Mouse (Mus musculus): ENCODE results near the gene Pbld1. TPM values are rescaled to one million over a fixed set of nuclear protein-coding genes. Genes with fewer than 3 reads are reported as not detected.
A peak's percentile ranks its signal among the peaks of the same experiment; 100 is the strongest.

Gene Pbld1
- polyA plus RNA-seq, 1 experiment from 2014 or later = 6.9 TPM

GRCm38 (mm10) chr10:63065561-63065960 is 5.6 kb downstream of the Pbld1 start:
- 65% methylated on average over 8 of the region's 8 CpGs for WGBS
- no peak for ATAC-seq (ENCODE audit: insufficient read depth, low FRiP score)
- no peak overlapping the region for H3K4me3 ChIP-seq (replicated peaks; ENCODE audit: low read length)
- H3K27me3 ChIP-seq (ENCODE audit: control insufficient read depth, insufficient read depth, low read length) = no peaks in the 10 kb centered on the region
- no peaks in the 10 kb centered on the region for H3K9me3 ChIP-seq (replicated peaks; ENCODE audit: control insufficient read depth, low read length)
- no peak overlapping the region for H3K9ac ChIP-seq (ENCODE audit: low read length)
- no peak overlapping the region for H3K4me2 ChIP-seq (ENCODE audit: low read depth, low read length)
- no peaks in the 10 kb centered on the region for H3K36me3 ChIP-seq (ENCODE audit: control insufficient read depth, insufficient read depth, low read length)
- no peak overlapping the region for H3K27ac ChIP-seq (ENCODE audit: low read length)
- H3K4me1 ChIP-seq (ENCODE audit: control insufficient read depth, insufficient read depth, low read length) = no peaks in the 10 kb centered on the region

- no peak overlapping the region for H3K27ac ChIP-seq (ENCODE audit: low read length)
- H3K4me3 ChIP-seq (replicated peaks; ENCODE audit: low read length) = no peak overlapping the region
- no peaks in the 10 kb centered on the region for H3K4me1 ChIP-seq (ENCODE audit: control insufficient read depth, insufficient read depth, low read length)
- no peak overlapping the region for H3K4me2 ChIP-seq (ENCODE audit: low read depth, low read length)
- ATAC-seq (ENCODE audit: insufficient read depth, low FRiP score) = peak; percentile 61; the same call in 1 of the 2 replicates
- no peaks in the 10 kb centered on the region for H3K27me3 ChIP-seq (ENCODE audit: control insufficient read depth, insufficient read depth, low read length)
- 12% methylated on average over 5 of the region's 5 CpGs for WGBS
- H3K36me3 ChIP-seq (ENCODE audit: control insufficient read depth, insufficient read depth, low read length) = no peaks in the 10 kb centered on the region
- no peaks in the 10 kb centered on the region for H3K9me3 ChIP-seq (replicated peaks; ENCODE audit: control insufficient read depth, low read length)
- H3K9ac ChIP-seq (ENCODE audit: low read length) = no peak overlapping the region
These were observed 6.0 kb downstream of the Pbld1 start for GRCm38 (mm10) chr10:63065988-63066387.

GRCm38 (mm10) chr10:63086304-63086703 is 26.3 kb downstream of the Pbld1 start:
- ATAC-seq (ENCODE audit: insufficient read depth, low FRiP score) = no peak

GRCm38 (mm10) chr10:63089103-63089757 is 29.3 kb downstream of the Pbld1 start:
- Histone ChIP-seq H3K9me3 (replicated peaks; ENCODE audit: control insufficient read depth, low read length) (no peaks in the 10 kb centered on the region), H3K27ac (ENCODE audit: low read length) (no peak overlapping the region), H3K4me2 (ENCODE audit: low read depth, low read length) (peak overlapping the region; percentile 56), H3K27me3 (ENCODE audit: control insufficient read depth, insufficient read depth, low read length) (no peaks in the 10 kb centered on the region), H3K36me3 (ENCODE audit: control insufficient read depth, insufficient read depth, low read length) (no peaks in the 10 kb centered on the region), H3K4me1 (ENCODE audit: control insufficient read depth, insufficient read depth, low read length) (no peaks in the 10 kb centered on the region), H3K9ac (ENCODE audit: low read length) (no peak overlapping the region), H3K4me3 (replicated peaks; ENCODE audit: low read length) (peak overlapping the region; percentile 34)
- ATAC-seq (ENCODE audit: insufficient read depth, low FRiP score) = no peak
- 51% methylated on average over 8 of the region's 8 CpGs for WGBS

More at GRCm38 (mm10) chr10:63086304-63086703, 26.3 kb downstream of the Pbld1 start:
- H3K9me3 ChIP-seq (replicated peaks; ENCODE audit: control insufficient read depth, low read length) = no peaks in the 10 kb centered on the region
- no peaks in the 10 kb centered on the region for H3K36me3 ChIP-seq (ENCODE audit: control insufficient read depth, insufficient read depth, low read length)
- H3K27me3 ChIP-seq (ENCODE audit: control insufficient read depth, insufficient read depth, low read length) = no peaks in the 10 kb centered on the region
- no peak overlapping the region for H3K4me2 ChIP-seq (ENCODE audit: low read depth, low read length)
- no peak overlapping the region for H3K4me3 ChIP-seq (replicated peaks; ENCODE audit: low read length)
- H3K9ac ChIP-seq (ENCODE audit: low read length) = no peak overlapping the region
- H3K27ac ChIP-seq (ENCODE audit: low read length) = no peak overlapping the region
- no peaks in the 10 kb centered on the region for H3K4me1 ChIP-seq (ENCODE audit: control insufficient read depth, insufficient read depth, low read length)
- WGBS = 69% methylated on average over 10 of the region's 10 CpGs

- H3K36me3 ChIP-seq (ENCODE audit: control insufficient read depth, insufficient read depth, low read length) = no peaks in the 10 kb centered on the region
- H3K4me3 ChIP-seq (replicated peaks; ENCODE audit: low read length) = peak overlapping the region; percentile 34
- H3K4me1 ChIP-seq (ENCODE audit: control insufficient read depth, insufficient read depth, low read length) = no peaks in the 10 kb centered on the region
- 8% methylated on average over 26 of the region's 26 CpGs for WGBS
- no peaks in the 10 kb centered on the region for H3K27me3 ChIP-seq (ENCODE audit: control insufficient read depth, insufficient read depth, low read length)
- no peaks in the 10 kb centered on the region for H3K9me3 ChIP-seq (replicated peaks; ENCODE audit: control insufficient read depth, low read length)
- H3K9ac ChIP-seq (ENCODE audit: low read length) = peak overlapping the region; percentile 50
- peak overlapping the region; percentile 56 for H3K4me2 ChIP-seq (ENCODE audit: low read depth, low read length)
- no peak for ATAC-seq (ENCODE audit: insufficient read depth, low FRiP score)
- H3K27ac ChIP-seq (ENCODE audit: low read length) = no peak overlapping the region
These were observed 30.0 kb downstream of the Pbld1 start for GRCm38 (mm10) chr10:63089758-63090571.

GRCm38 (mm10) chr10:63091915-63092314 is 32.0 kb downstream of the Pbld1 start:
- 55% methylated on average over 7 of the region's 7 CpGs for WGBS
- H3K9ac ChIP-seq (ENCODE audit: low read length) = no peak overlapping the region
- no peaks in the 10 kb centered on the region for H3K36me3 ChIP-seq (ENCODE audit: control insufficient read depth, insufficient read depth, low read length)
- ATAC-seq (ENCODE audit: insufficient read depth, low FRiP score) = no peak
- no peak overlapping the region for H3K4me2 ChIP-seq (ENCODE audit: low read depth, low read length)
- no peaks in the 10 kb centered on the region for H3K27me3 ChIP-seq (ENCODE audit: control insufficient read depth, insufficient read depth, low read length)
- no peak overlapping the region for H3K4me3 ChIP-seq (replicated peaks; ENCODE audit: low read length)
- H3K4me1 ChIP-seq (ENCODE audit: control insufficient read depth, insufficient read depth, low read length) = no peaks in the 10 kb centered on the region
- H3K9me3 ChIP-seq (replicated peaks; ENCODE audit: control insufficient read depth, low read length) = no peaks in the 10 kb centered on the region
- no peak overlapping the region for H3K27ac ChIP-seq (ENCODE audit: low read length)

- Histone ChIP-seq H3K4me2 (ENCODE audit: low read depth, low read length) (no peak overlapping the region), H3K36me3 (ENCODE audit: control insufficient read depth, insufficient read depth, low read length) (no peaks in the 10 kb centered on the region), H3K9ac (ENCODE audit: low read length) (no peak overlapping the region), H3K4me3 (replicated peaks; ENCODE audit: low read length) (no peak overlapping the region), H3K27me3 (ENCODE audit: control insufficient read depth, insufficient read depth, low read length) (peaks cover 4% of the 10 kb centered on the region; the same call in 1 of the 2 replicates), H3K4me1 (ENCODE audit: control insufficient read depth, insufficient read depth, low read length) (no peaks in the 10 kb centered on the region), H3K27ac (ENCODE audit: low read length) (no peak overlapping the region), H3K9me3 (replicated peaks; ENCODE audit: control insufficient read depth, low read length) (no peaks in the 10 kb centered on the region)
- ATAC-seq (ENCODE audit: insufficient read depth, low FRiP score) = no peak
- 71% methylated on average over 10 of the region's 10 CpGs for WGBS
These were observed 32.9 kb downstream of the Pbld1 start for GRCm38 (mm10) chr10:63092616-63093550.

GRCm38 (mm10) chr10:63096757-63097156 is 36.8 kb downstream of the Pbld1 start:
- Histone ChIP-seq H3K9ac (ENCODE audit: low read length) (no peak overlapping the region), H3K9me3 (replicated peaks; ENCODE audit: control insufficient read depth, low read length) (no peaks in the 10 kb centered on the region), H3K4me3 (replicated peaks; ENCODE audit: low read length) (no peak overlapping the region), H3K4me1 (ENCODE audit: control insufficient read depth, insufficient read depth, low read length) (0 out of 2 replicates have a peak, but pooled peaks cover 6% of the 10 kb centered on the region), H3K36me3 (ENCODE audit: control insufficient read depth, insufficient read depth, low read length) (no peaks in the 10 kb centered on the region), H3K4me2 (ENCODE audit: low read depth, low read length) (no peak overlapping the region), H3K27me3 (ENCODE audit: control insufficient read depth, insufficient read depth, low read length) (peaks cover 17% of the 10 kb centered on the region), H3K27ac (ENCODE audit: low read length) (no peak overlapping the region)
- 67% methylated on average over 2 of the region's 2 CpGs for WGBS
- ATAC-seq (ENCODE audit: insufficient read depth, low FRiP score) = no peak
